Mouse (Mus musculus): Measurements from ENCODE around the gene Yy1.

Yy1 gene

GRCm38 (mm10) chr12:108768196-108768854 is 24.4 kb upstream of the Yy1 start:
- in situ Hi-C loops (cut with MboI; ENCODE audit: low sequenced_read_pairs) = no loop called here

- in situ Hi-C loops (cut with MboI; ENCODE audit: low sequenced_read_pairs) = no loop called here
These were observed 12.5 kb upstream of the Yy1 start for GRCm38 (mm10) chr12:108780108-108780877.

GRCm38 (mm10) chr12:108785161-108785560 is 7.6 kb upstream of the Yy1 start:
- in situ Hi-C loops (cut with MboI; ENCODE audit: low sequenced_read_pairs) = no loop called here

- in situ Hi-C loops (cut with MboI; ENCODE audit: low sequenced_read_pairs) = no loop called here
These were observed 5.4 kb upstream of the Yy1 start for GRCm38 (mm10) chr12:108787329-108787728.

- in situ Hi-C loops (cut with MboI; ENCODE audit: low sequenced_read_pairs) = no loop called here
These were observed 624 bp upstream of the Yy1 start for GRCm38 (mm10) chr12:108792152-108792545.

DNA sequence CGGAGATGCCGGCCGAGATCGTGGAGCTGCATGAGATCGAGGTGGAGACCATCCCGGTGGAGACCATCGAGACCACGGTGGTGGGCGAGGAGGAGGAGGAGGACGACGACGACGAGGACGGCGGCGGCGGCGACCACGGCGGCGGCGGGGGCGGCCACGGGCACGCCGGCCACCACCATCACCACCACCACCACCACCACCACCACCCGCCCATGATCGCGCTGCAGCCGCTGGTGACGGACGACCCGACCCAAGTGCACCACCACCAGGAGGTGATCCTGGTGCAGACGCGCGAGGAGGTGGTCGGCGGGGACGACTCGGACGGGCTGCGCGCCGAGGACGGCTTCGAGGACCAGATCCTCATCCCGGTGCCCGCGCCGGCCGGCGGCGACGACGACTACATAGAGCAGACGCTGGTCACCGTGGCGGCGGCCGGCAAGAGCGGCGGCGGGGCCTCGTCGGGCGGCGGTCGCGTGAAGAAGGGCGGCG is 724 bp downstream of the Yy1 start:
- in situ Hi-C loops (cut with MboI; ENCODE audit: low sequenced_read_pairs) = no loop called here

DNA sequence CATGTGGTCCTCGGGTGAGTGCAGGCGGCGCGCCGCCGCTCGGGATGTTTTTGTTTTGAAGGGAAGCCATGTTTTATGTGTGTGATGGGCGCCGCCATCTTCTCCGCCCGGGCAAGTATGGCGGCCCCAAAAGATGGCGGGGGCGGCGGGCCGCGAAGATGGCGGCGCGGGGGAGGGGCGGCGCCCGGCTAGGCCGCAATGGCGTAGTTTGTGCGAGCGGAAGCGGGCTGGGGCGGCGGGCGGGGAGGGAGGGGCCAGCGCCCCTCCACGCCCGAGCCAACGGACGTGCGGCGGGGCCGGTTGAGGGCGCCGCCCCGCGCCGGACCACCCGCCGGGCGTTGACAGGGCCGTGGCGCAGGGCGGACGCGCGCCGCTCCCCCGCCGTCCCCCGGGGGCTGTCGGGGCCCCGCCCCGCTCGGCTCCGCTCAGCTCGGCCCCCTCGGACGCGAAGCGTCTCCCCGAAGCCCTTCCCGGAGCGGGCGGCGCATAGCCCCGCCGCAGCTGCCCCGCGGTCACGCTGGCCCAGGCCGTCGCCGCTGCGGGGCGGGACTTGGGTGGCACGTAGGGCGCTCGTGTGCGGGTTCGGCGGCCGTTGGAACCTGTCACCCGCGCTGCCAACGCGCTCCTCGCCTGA is 1.4 kb downstream of the Yy1 start:
- in situ Hi-C loops (cut with MboI; ENCODE audit: low sequenced_read_pairs) = no loop called here

GRCm38 (mm10) chr12:108794979-108795537 is 2.3 kb downstream of the Yy1 start:
- in situ Hi-C loops (cut with MboI; ENCODE audit: low sequenced_read_pairs) = no loop called here

- in situ Hi-C loops (cut with MboI; ENCODE audit: low sequenced_read_pairs) = no loop called here
These were observed 8.8 kb downstream of the Yy1 start for GRCm38 (mm10) chr12:108801613-108802012.

DNA sequence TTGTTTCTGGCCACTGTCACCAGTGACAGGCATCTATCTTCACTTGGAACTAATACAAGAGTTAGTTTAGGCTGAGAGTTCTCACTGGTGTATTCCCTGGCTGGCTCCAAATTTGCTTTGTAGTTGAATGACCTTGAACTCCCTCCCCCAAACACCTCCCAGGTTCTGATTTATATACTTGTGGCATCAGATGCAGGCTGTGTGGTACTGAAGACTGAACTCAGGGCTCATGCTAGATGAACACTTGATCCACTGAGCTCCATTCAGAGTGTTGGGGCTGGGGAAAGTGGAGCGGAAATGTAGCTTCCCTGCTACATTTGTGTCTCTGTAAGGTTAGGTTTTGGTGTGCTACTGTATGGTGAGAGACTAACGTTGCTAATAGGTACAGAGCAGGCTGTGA is 11.6 kb downstream of the Yy1 start:
- in situ Hi-C loops (cut with MboI; ENCODE audit: low sequenced_read_pairs) = no loop called here

DNA sequence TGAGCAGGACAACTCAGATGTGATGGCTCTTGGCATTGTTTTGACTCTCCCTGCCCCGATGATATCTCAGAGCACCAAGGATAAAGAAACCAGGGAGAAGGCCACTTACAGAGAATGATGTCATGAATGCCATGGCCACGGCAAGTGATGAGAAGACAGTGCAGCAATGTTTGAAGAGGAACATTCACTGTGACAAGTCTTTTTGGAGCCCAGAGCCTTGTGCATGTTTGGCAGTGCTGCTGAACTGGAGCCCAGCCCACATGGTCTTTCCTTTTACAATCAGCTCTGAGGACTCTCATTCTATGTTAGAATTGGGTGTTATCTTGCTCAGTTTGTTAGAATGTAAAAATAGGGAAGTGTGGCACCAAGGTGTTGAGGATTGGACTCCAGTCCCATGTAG is 15.7 kb downstream of the Yy1 start:
- in situ Hi-C loops (cut with MboI; ENCODE audit: low sequenced_read_pairs) = no loop called here

GRCm38 (mm10) chr12:108809771-108810170 is 17.0 kb downstream of the Yy1 start:
- in situ Hi-C loops (cut with MboI; ENCODE audit: low sequenced_read_pairs) = no loop called here

- in situ Hi-C loops (cut with MboI; ENCODE audit: low sequenced_read_pairs) = no loop called here
These were observed 17.5 kb downstream of the Yy1 start for GRCm38 (mm10) chr12:108810309-108810708.

- in situ Hi-C loops (cut with MboI; ENCODE audit: low sequenced_read_pairs) = no loop called here
These were observed 18.4 kb downstream of the Yy1 start for GRCm38 (mm10) chr12:108811133-108811532.

DNA sequence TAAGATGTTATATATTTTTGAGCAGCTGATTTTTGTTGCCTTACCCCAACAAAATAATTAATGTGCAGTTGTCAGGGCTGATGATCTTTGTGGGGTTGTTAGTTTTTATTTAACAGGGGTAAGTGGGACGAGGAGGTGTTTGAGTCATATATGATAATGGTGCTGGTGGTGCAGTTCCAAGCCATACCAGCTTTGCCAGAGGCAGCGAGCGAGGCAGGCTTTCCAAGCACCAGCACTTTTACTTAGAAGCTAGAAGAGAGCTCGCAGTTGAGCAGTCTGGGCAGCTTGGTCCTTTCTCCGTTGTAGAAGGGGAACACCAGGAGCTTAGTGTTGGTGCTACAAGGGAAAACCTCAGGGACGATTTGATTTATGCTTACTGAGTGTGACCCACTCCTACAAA is 19.7 kb downstream of the Yy1 start:
- in situ Hi-C loops (cut with MboI; ENCODE audit: low sequenced_read_pairs) = no loop called here

DNA sequence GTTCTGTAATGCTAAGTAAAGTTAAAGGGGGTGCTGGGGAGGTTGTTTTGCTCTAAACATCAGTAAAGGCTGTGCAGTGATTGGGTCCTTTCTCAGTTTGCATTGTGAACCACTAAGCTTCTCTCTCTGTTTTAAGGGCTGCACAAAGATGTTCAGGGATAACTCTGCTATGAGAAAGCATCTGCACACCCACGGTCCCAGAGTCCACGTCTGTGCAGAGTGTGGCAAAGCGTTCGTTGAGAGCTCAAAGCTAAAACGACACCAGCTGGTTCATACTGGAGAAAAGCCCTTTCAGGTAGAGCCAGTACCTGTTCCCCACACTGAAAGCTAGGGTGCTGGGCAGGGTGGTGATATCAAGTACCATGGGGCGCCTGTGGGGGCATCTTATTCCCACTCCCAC is 21.7 kb downstream of the Yy1 start:
- in situ Hi-C loops (cut with MboI; ENCODE audit: low sequenced_read_pairs) = no loop called here

DNA sequence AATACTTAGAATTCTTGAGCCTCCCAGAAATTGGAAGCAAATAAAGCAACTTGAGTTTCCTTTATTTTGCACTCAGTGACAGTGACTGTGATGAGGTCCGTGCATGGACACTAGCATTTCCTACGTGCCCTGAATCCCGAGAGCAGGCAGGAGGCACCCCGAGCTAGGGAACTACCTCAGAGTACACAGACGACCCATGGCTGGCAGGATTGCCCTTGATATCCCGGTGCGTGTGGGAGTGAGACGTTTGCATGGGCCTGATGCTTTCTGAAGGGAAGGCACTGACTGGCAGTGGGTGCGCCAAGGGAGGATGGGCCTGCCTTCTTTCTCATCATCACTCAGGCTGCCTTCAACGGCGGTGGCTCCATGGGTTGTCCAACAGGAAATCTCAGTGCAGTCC is 23.8 kb downstream of the Yy1 start:
- in situ Hi-C loops (cut with MboI; ENCODE audit: low sequenced_read_pairs) = no loop called here

GRCm38 (mm10) chr12:108820461-108820860 is 27.7 kb downstream of the Yy1 start:
- in situ Hi-C loops (cut with MboI; ENCODE audit: low sequenced_read_pairs) = no loop called here

GRCm38 (mm10) chr12:108823036-108823435 is 30.3 kb downstream of the Yy1 start:
- in situ Hi-C loops (cut with MboI; ENCODE audit: low sequenced_read_pairs) = no loop called here

DNA sequence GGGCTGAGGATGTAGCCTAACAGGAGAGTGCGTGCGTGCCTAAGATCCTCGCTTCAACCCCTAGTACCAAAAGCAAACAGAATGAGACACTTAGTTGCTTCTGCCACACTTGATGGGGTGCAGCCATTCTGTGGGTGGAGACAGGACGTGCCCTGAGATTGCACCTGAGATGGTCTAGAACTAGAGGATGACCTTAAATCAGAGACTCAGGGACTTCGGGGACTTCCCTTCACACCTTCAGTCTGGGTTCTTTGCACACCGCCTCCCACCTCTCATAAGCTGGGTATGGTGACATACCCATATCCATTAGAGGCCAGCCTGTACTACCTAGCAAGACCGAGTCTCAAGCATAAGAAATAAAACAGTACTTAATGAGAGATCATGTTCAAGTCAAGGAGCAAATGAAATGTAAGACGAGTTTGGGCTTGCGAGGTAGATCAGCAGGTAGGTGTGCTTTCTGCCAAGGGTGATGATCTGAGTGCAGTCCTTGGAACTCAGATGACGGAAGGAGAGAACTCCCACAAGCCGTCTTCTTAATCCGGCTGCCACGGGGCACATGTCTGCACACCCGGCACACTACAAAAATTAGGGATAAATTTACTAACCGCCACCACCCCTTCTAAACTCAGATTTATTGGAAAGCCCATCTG is 31.6 kb downstream of the Yy1 start:
- in situ Hi-C loops (cut with MboI; ENCODE audit: low sequenced_read_pairs) = no loop called here

DNA sequence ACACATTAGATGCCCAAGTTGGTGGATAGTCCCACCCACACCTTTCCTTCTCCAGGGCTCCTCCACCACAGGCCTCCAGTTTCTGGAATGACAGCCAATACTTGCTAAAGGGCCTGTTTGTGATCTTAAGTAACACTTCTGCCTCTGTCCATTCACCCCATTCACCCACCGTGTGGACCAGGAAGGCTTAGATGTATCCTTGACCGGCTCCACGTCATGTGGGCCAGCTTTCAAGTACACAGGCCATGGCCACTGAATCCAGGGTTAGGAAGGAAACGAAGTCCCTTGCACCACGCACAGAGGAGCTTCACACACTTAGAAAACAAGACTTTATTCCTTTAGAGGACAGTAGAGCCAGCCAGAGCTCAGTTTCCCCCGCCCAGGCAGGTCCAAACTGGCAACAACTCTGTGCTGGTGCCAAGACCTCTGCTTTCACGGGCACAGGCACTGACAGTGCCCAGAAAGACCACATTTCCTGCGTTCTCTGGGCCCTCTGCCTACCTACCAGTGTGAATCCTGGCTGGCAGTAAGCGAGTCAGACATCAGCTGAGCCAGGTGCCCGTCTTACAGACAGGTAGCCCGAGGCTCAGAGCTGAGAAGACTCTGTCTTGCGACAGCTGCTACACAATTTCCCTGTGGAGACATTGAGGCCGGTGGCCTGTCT is 32.9 kb downstream of the Yy1 start:
- in situ Hi-C loops (cut with MboI; ENCODE audit: low sequenced_read_pairs) = no loop called here

All from CH12F3 (cell line).